Mouse (Mus musculus) ovary, postnatal 36 days (tissue): ENCODE data around the gene Rgs10.
A peak's percentile ranks its signal among the peaks of the same experiment; 100 is the strongest.

ENCODE experiments used
- DNase-seq: peaks from one replicate; pipeline ENCODE4 v3.0.0; 2022; ENCODE audit warnings: low spot score, mixed read lengths

Rgs10 gene

GRCm38 (mm10) chr7:128373751-128374150 is 44.8 kb downstream of the Rgs10 start:
- no peak for DNase-seq

GRCm38 (mm10) chr7:128372331-128372730 is 46.2 kb downstream of the Rgs10 start:
- no peak for DNase-seq

GRCm38 (mm10) chr7:128369366-128369765 is 49.2 kb downstream of the Rgs10 start:
- no peak for DNase-seq

- DNase-seq = no peak
Observed at GRCm38 (mm10) chr7:128368828-128369227, 49.7 kb downstream of the Rgs10 start.

- no peak for DNase-seq
Observed at GRCm38 (mm10) chr7:128366654-128367053, 51.9 kb downstream of the Rgs10 start.

GRCm38 (mm10) chr7:128365096-128365715 is 53.4 kb downstream of the Rgs10 start:
- peak; percentile 23 for DNase-seq

GRCm38 (mm10) chr7:128364526-128364925 is 54.0 kb downstream of the Rgs10 start:
- DNase-seq = no peak

GRCm38 (mm10) chr7:128363806-128364205 is 54.8 kb downstream of the Rgs10 start:
- DNase-seq = no peak

GRCm38 (mm10) chr7:128362916-128363315 is 55.6 kb downstream of the Rgs10 start:
- peak; percentile 2 for DNase-seq

GRCm38 (mm10) chr7:128359741-128360140 is 58.8 kb downstream of the Rgs10 start:
- peak; percentile 3 for DNase-seq

GRCm38 (mm10) chr7:128359164-128359563 is 59.4 kb downstream of the Rgs10 start:
- peak; percentile 2 for DNase-seq

GRCm38 (mm10) chr7:128358741-128359140 is 59.8 kb downstream of the Rgs10 start:
- DNase-seq = no peak

- DNase-seq = no peak
Observed at GRCm38 (mm10) chr7:128356868-128357755, 61.4 kb downstream of the Rgs10 start.

- DNase-seq = no peak
Observed at GRCm38 (mm10) chr7:128355463-128355862, 63.1 kb downstream of the Rgs10 start.

GRCm38 (mm10) chr7:128352721-128353120 is 65.8 kb downstream of the Rgs10 start:
- no peak for DNase-seq

GRCm38 (mm10) chr7:128351176-128351575 is 67.4 kb downstream of the Rgs10 start:
- DNase-seq = no peak

- DNase-seq = no peak
Observed at GRCm38 (mm10) chr7:128350316-128350715, 68.2 kb downstream of the Rgs10 start.

- DNase-seq = no peak
Observed at GRCm38 (mm10) chr7:128349751-128350150, 68.8 kb downstream of the Rgs10 start.

- DNase-seq = no peak
Observed at GRCm38 (mm10) chr7:128348608-128349007, 70.0 kb downstream of the Rgs10 start.

- no peak for DNase-seq
Observed at GRCm38 (mm10) chr7:128346991-128347390, 71.6 kb downstream of the Rgs10 start.

- DNase-seq = no peak
Observed at GRCm38 (mm10) chr7:128346522-128346921, 72.0 kb downstream of the Rgs10 start.

- DNase-seq = no peak
Observed at GRCm38 (mm10) chr7:128345691-128346090, 72.9 kb downstream of the Rgs10 start.

- peak; percentile 79 for DNase-seq
Observed at GRCm38 (mm10) chr7:128344928-128345653, 73.5 kb downstream of the Rgs10 start.
